8 mouse cellular contexts compared by ENCODE assay signal in the genomic region with DNA sequence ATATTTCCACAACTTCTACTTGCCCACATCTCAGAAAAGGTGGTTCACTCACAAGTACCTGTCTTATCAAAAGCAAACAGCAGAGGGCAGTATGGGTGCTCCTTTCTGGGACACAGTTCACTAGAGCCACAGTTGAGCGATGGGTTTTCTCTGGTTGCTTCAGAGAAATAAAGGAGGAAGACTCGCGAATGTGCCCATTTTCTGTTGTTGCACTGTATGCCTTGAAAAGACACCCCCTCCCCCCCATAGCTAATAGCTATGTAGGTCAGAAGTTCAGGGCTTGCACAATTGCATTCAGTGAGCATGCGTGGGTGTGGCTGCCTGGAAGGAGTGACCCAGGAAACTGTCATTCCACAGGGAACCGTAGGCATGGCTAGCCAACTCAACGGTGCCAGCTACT. TPM values are rescaled to one million over a fixed set of nuclear protein-coding genes. Genes with fewer than 3 reads are reported as not detected.
A peak's percentile ranks its signal among the peaks of the same experiment; 100 is the strongest.
DNase-seq lines count a peak whose midpoint lies in the region; ATAC-seq and TF ChIP-seq lines count a peak whose summit lies in the region.

No protein-coding gene starts in this region.

- no peaks in the 10 kb centered on the region for H3K36me3 ChIP-seq in ES-E14 (ENCODE audit: control insufficient read depth, insufficient read depth, low read length, poor library complexity, severe bottlenecking)
- H3K36me3 ChIP-seq in forebrain, embryonic 16.5 days (ENCODE audit: control insufficient read depth, insufficient read depth), result no peaks in the 10 kb centered on the region

- H3K9me3 ChIP-seq in ES-E14 (ENCODE audit: control insufficient read depth, insufficient read depth, low read depth, low read length), result no peaks in the 10 kb centered on the region
- H3K9me3 ChIP-seq in forebrain, embryonic 16.5 days (ENCODE audit: control insufficient read depth, low read length), result no peaks in the 10 kb centered on the region

- intact Hi-C loops in heart, postnatal 36 days (cut with DNase I), result loop anchor here (5.0 to 10.0 kb wide), 4 partner anchors 58 to 330 kb away; a partner anchor contains a TSS

- H3K27ac ChIP-seq in ES-E14 (ENCODE audit: insufficient read depth, low read depth, low read length, poor library complexity, severe bottlenecking), result no peak overlapping the region
- H3K27ac ChIP-seq in forebrain, embryonic 16.5 days (ENCODE audit: low read length), result no peak overlapping the region

- TF ChIP-seq POLR2A in lung, adult 2 months (IDR thresholded peaks at IDR 0.05; ENCODE audit: borderline replicate concordance, extremely low read depth, low read depth, low read length), result no peak

- no peaks in the 10 kb centered on the region for H3K27me3 ChIP-seq in forebrain, embryonic 16.5 days (replicated peaks; ENCODE audit: control insufficient read depth, insufficient read depth, low read length)

- peak; percentile 72 for ATAC-seq in forebrain, embryonic 16.5 days
- peak; percentile 91 for ATAC-seq in neutrophil, adult 5-6 weeks (ENCODE audit: extremely low read depth, insufficient number of reproducible peaks, low FRiP score, poor library complexity, severe bottlenecking)

- DNase-seq in ES-E14 (ENCODE audit: low read depth, low spot score), result peak; percentile 81
- peak; percentile 79 to 84 for DNase-seq in cerebellum, adult 18-20 months
- DNase-seq in heart, postnatal 36 days, result peak; percentile 75 to 77
- DNase-seq in layer of hippocampus, adult 18-20 months (ENCODE audit: low spot score in 2 of 2), result peak; percentile 59 to 93
- peak; percentile 60 for DNase-seq in lung, adult 2 months
- DNase-seq in thymus, adult 18-20 months, result peak; percentile 5 to 20

- H3K4me1 ChIP-seq in ES-E14 (ENCODE audit: control insufficient read depth in 2 of 2, insufficient read depth in 2 of 2, low read length in 2 of 2, poor library complexity in 1 of 2), result peaks cover 0 to 3% of the 10 kb centered on the region in 2 experiments; a peak in 2 of 4 replicates
- peaks cover 9% of the 10 kb centered on the region for H3K4me1 ChIP-seq in forebrain, embryonic 16.5 days (replicated peaks; ENCODE audit: control insufficient read depth, insufficient read depth, low read length)
- peaks cover 2% of the 10 kb centered on the region; the same call in 1 of the 2 replicates for H3K4me1 ChIP-seq in lung, adult 2 months (ENCODE audit: control insufficient read depth, insufficient read depth, low read length)

- in situ Hi-C loops in ES-E14 (cut with MboI; ENCODE audit: low sequenced_read_pairs in 2 of 2, unreplicated experiment in 2 of 2), result loop anchor here in 1 of 2 experiments (10.0 kb wide), 1 partner anchor 210 kb away; no protein-coding TSS in a partner anchor

- 29% methylated on average over 6 of the region's 6 CpGs for WGBS in forebrain, embryonic 16.5 days
- WGBS in lung, adult 2 months, result 3% methylated on average over 6 of the region's 6 CpGs

- no peak overlapping the region for H3K9ac ChIP-seq in ES-E14 (ENCODE audit: insufficient read depth, low read depth, low read length, poor library complexity, severe bottlenecking)
- no peak overlapping the region for H3K9ac ChIP-seq in forebrain, embryonic 16.5 days (replicated peaks; ENCODE audit: low read depth, low read length)

- no peak overlapping the region for H3K4me3 ChIP-seq in ES-E14 (ENCODE audit: insufficient read depth in 1 of 2, low read depth in 1 of 2, low read length in 2 of 2, poor library complexity in 1 of 2, severe bottlenecking in 1 of 2)
- H3K4me3 ChIP-seq in forebrain, embryonic 16.5 days (replicated peaks; ENCODE audit: low read length), result no peak overlapping the region
- no peak overlapping the region for H3K4me3 ChIP-seq in lung, adult 2 months (replicated peaks; ENCODE audit: extremely low read depth, low read depth, low read length)

- H3K4me2 ChIP-seq in forebrain, embryonic 16.5 days (ENCODE audit: low read length), result peak overlapping the region; percentile 38

- TF ChIP-seq CTCF in lung, adult 2 months (IDR thresholded peaks at IDR 0.05; ENCODE audit: insufficient read depth, low read length), result peak; percentile 65

TF ChIP-seq in ES-E14, 5 proteins besides CTCF, POLR2A, EP300 and RAD21:
- no peak for TF ChIP-seq CHD2 (IDR thresholded peaks at IDR 0.05; ENCODE audit: low read depth, low read length)
- no peak for TF ChIP-seq HCFC1 (IDR thresholded peaks at IDR 0.05; ENCODE audit: borderline replicate concordance, insufficient read depth, low read length)
- TF ChIP-seq MAFK (IDR thresholded peaks at IDR 0.05; ENCODE audit: insufficient read depth, low read depth, low read length), result no peak
- peak; percentile 75 for TF ChIP-seq ZC3H11A (IDR thresholded peaks at IDR 0.05; ENCODE audit: borderline replicate concordance, low read depth, low read length)

RNA-seq across cellular contexts. Expression of a gene that starts 55.5 kb away (rescaled TPM):
- total RNA-seq in ES-E14 (2012; rRNA removed), result 48.0 and 73.7 TPM in 2 replicates
- 13.7 and 19.6 TPM in 2 replicates for polyA plus RNA-seq in forebrain, embryonic 16.5 days (2015; fragmentation: Nextera tagmentation; extraction: Ambion mirVana)
- total RNA-seq in heart, postnatal 36 days (2021), result 10 to 100 TPM; 33.4 to 34.3 TPM
- 10 to 100 TPM; 75.7 to 84.1 TPM for total RNA-seq in layer of hippocampus, adult 18-20 months (2021)
- 29.0 and 45.2 TPM in 2 replicates for polyA plus RNA-seq in lung, adult 2 months (2012; rRNA removed)
- 53.7 and 63.9 TPM in 2 replicates for total RNA-seq in neutrophil, adult 5-6 weeks (2017)

Comparison
In these comparisons a context has a peak if more than half of its experiments do, and no peak if none do; other contexts are left out.
1. DNase-seq: peak in every context shown above with its lines; median percentile 82 in cerebellum, adult 18-20 months; 81 in ES-E14; 76 in heart, postnatal 36 days; 76 in layer of hippocampus, adult 18-20 months; 60 in lung, adult 2 months; 12 in thymus, adult 18-20 months.